Mouse (Mus musculus) mesoderm, embryonic 11.5 days (tissue): ENCODE data around the gene Neu4.
"Not testable (repeated sequence)": the region's sequence is repeated elsewhere in the genome, so short reads cannot be mapped to it uniquely, and the experiment has no call there.

ENCODE experiments used
- DNase-seq: peaks from one replicate; pipeline ENCODE4 v3.0.0-alpha.2; 2012; ENCODE audit warnings: low read depth, low spot score

Neu4 gene

DNA sequence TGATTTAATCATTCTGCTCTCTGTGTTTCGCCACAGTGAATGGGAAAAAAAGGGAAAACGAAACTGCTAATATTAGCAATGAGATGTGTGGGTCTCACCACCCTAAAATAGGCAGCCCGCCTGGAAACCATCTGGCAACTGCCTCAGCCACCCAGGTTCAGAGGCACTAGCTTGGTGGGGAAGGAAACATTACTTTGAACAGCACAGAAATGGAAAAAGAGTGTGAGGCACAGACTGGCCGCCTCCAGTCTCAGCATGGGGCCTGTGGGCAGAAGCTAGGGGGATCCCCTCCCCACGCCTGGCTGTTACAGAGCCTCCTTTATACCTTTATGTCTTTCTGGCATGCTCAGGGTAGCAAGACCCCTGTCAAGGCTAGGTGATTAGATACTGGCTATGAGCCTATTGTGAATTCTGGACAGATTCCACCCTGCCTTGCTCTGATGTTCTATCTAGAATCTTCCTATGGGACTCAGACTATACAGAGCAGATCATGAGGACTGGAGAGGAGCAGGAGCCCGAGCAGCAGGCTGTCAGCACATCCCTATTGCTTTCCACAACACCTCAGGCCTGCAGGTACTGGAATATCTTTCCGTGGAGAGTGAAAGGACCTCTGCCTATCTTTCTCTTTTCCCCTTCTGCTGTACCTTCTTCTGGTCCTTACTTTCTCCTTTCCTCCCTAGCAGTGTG is 33.4 kb downstream of the Neu4 start:
- no peak for DNase-seq

GRCm38 (mm10) chr1:94054481-94054880 is 34.2 kb downstream of the Neu4 start:
- no peak for DNase-seq

DNA sequence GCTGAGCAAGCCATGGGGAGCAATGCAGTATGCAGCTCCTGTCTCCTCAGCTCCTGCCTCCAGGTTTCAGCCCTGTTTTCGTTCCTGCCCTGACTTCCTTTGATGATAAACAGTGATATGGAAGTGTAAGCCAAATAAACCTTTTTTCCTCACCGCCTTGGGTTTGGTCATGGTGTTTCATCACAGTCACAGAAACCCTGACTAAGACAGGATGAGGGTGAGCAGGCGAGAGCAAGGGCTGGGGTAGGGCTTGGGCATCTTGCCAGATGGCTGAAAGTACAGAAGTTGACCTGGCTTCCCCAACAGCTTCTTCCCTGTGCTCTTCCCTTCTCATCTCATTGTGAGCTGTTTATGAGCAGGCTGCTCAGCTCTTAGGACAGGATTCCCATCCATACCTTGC is 35.7 kb downstream of the Neu4 start:
- DNase-seq = no peak

- no peak for DNase-seq
Measured at GRCm38 (mm10) chr1:94057401-94057800, 37.1 kb downstream of the Neu4 start.

GRCm38 (mm10) chr1:94058281-94058680 is 38.0 kb downstream of the Neu4 start:
- not testable (repeated sequence) for DNase-seq

DNA sequence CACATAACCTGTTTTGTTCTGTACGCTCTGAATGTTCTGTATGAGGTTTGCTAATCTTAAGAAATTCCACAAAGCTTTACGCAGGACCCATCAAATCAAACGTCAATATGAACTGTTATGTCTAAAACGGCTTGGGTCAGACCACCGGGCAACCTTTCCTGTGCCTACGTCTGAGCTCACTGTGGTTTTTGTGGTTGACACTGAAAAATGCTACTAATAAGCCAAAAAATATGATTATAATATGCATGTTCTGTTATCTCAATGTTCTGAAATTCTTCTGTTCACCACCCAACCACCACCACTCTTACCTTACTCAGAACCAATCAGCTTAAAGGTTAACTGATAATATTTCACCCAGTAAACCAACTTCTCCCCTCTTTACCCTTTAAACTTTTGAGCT is 54.5 kb downstream of the Neu4 start:
- DNase-seq = no peak

DNA sequence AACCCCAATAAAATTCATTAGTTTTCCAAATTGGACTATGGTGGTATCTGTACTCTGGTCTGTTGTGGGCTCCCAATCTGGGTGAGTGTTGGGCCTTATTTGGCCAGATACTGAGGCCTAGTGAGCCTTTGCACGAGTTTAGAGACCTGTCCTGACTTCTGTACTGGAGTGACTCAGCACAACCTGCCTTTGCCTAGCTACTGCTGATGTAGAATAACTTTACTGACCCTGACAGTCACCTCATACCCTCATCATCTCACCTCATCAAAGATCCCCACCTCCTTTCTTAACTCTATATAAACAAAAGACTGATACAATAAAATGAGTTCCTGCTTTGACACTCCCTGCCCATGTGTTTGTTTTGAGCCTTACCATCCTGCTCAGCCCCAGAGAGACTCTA is 56.5 kb downstream of the Neu4 start:
- DNase-seq = no peak
